Mouse (Mus musculus): ENCODE measurements at regions not wholly inside any gene's neighbourhood (a gene's known extent, or its start where the extent isn't known, plus 50 kb on each side); places are given as distances from the start of the nearest gene placed in this dataset.

DNA sequence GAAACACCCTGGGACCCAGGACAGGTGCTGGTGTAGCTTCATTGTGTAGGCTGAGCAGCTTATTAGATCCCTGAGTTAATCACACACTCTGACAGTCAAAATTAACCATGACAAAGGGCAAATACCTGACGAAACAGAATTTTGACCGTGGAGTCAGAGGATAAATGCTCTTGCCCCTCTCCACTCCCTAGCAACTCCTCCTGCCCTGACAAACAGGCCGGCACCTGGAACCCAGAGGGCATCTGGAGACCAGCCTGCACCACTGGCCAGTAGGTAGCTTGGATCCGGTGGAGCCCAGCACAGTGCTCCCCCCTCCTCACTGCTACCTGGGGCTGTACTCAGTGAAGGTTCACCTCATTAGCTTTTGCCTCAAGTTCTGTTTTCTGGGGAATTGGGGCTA, 174.5 kb downstream of the Snx10 start:
- no peak for TF ChIP-seq CTCF (IDR thresholded peaks at IDR 0.05; ENCODE audit: control insufficient read depth, insufficient read depth, low read length)
- TF ChIP-seq POLR2A (IDR thresholded peaks at IDR 0.05; ENCODE audit: borderline replicate concordance, control insufficient read depth, low read depth, low read length) = no peak

Measured in bone marrow, adult 2 months (tissue).